ENCODE assay signal across 8 mouse cellular contexts in the genomic region with DNA sequence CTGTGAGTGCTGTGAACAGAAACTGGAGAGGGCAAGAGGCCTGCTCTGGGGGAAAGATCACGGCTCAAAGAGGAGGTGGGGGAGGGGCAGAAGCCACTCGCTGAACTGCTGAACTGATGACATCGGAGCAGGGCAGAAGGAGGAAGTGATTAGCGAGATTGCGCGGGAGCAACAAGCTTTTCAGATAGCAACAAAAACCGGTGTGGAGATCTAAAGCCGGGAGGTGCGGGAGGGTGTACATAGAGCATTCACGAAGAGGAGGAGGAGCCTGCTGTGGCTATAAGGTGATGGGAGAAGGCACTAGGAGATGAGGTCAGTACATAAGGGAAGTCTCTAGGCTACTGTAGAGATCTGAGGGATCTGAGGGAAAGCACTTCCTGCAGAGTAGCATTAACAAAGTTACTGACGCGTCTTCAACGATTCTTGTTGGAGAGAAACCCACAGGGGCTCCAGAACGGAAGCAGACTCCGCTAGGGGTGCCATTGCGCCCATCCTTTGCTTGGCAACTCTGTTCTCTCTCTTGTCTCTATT. TPM values are rescaled to one million over a fixed set of nuclear protein-coding genes. Genes with fewer than 3 reads are reported as not detected.
A peak's percentile ranks its signal among the peaks of the same experiment; 100 is the strongest.
DNase-seq lines count a peak whose midpoint lies in the region; ATAC-seq and TF ChIP-seq lines count a peak whose summit lies in the region.

A gene (plus strand): TSS at position 206 of the 531 bp plus-strand sequence.

- 5% methylated on average over 16 of the region's 16 CpGs for WGBS in intestine, postnatal 0 days
- 7% methylated on average over 16 of the region's 16 CpGs for WGBS in lung, embryonic 14.5 days
- 11% methylated on average over 16 of the region's 16 CpGs for WGBS in neural tube, embryonic 14.5 days

- peak within 1 kb of the TSS; percentile 63 for H3K4me2 ChIP-seq in intestine, postnatal 0 days (replicated peaks; ENCODE audit: low read depth)
- peak within 1 kb of the TSS; percentile 48 for H3K4me2 ChIP-seq in lung, embryonic 14.5 days
- peak within 1 kb of the TSS; percentile 54 for H3K4me2 ChIP-seq in neural tube, embryonic 14.5 days (ENCODE audit: low read depth, low read length)

- no peaks in the 10 kb centered on the region for H3K9me3 ChIP-seq in intestine, postnatal 0 days (ENCODE audit: control insufficient read depth)
- no peaks in the 10 kb centered on the region for H3K9me3 ChIP-seq in lung, embryonic 14.5 days (ENCODE audit: low read depth, low read length)
- H3K9me3 ChIP-seq in neural tube, embryonic 14.5 days (ENCODE audit: control insufficient read depth, low read length): no peaks in the 10 kb centered on the region

- H3K4me3 ChIP-seq in brown adipose tissue, adult 24 weeks (ENCODE audit: insufficient read depth, low read depth, low read length): peak within 1 kb of the TSS; percentile 52
- H3K4me3 ChIP-seq in intestine, postnatal 0 days (ENCODE audit: low read depth, low read length): peak within 1 kb of the TSS; percentile 35
- peak within 1 kb of the TSS; percentile 14 for H3K4me3 ChIP-seq in lung, embryonic 14.5 days (ENCODE audit: low read depth, low read length)
- H3K4me3 ChIP-seq in neural tube, embryonic 14.5 days (ENCODE audit: low read depth, low read length): peak within 1 kb of the TSS; percentile 21

- no peaks in the 10 kb centered on the region for H3K4me1 ChIP-seq in brown adipose tissue, adult 24 weeks (ENCODE audit: control insufficient read depth, insufficient read depth, insufficient read length, low read length)
- H3K4me1 ChIP-seq in intestine, postnatal 0 days (replicated peaks; ENCODE audit: control insufficient read depth, insufficient read depth, low read length): no peaks in the 10 kb centered on the region
- H3K4me1 ChIP-seq in lung, embryonic 14.5 days (ENCODE audit: insufficient read depth): no peaks in the 10 kb centered on the region
- no peaks in the 10 kb centered on the region for H3K4me1 ChIP-seq in neural tube, embryonic 14.5 days (ENCODE audit: control insufficient read depth, insufficient read depth, low read length)

- peak; percentile 96 for ATAC-seq in granulocyte monocyte progenitor cell, adult 5-6 weeks (replicated peaks; ENCODE audit: poor library complexity, severe bottlenecking)
- peak; percentile 88 for ATAC-seq in intestine, postnatal 0 days
- ATAC-seq in lung, embryonic 14.5 days (ENCODE audit: insufficient read depth): peak; percentile 71; the same call in 1 of the 2 replicates
- ATAC-seq in neural tube, embryonic 14.5 days (ENCODE audit: low read depth): no peak

- peak; percentile 49 for TF ChIP-seq CTCF in intestine, postnatal 0 days (IDR thresholded peaks at IDR 0.05; ENCODE audit: low read depth)
- peak; percentile 33; the same call in 1 of the 2 replicates for TF ChIP-seq CTCF in lung, embryonic 14.5 days (IDR thresholded peaks at IDR 0.05; ENCODE audit: low read depth)

- H3K27me3 ChIP-seq in intestine, postnatal 0 days (replicated peaks; ENCODE audit: control insufficient read depth, insufficient read depth, low read length): no peaks in the 10 kb centered on the region
- H3K27me3 ChIP-seq in lung, embryonic 14.5 days (ENCODE audit: insufficient read depth, low read length): peaks cover 3% of the 10 kb centered on the region; the same call in 1 of the 2 replicates
- H3K27me3 ChIP-seq in neural tube, embryonic 14.5 days (ENCODE audit: control insufficient read depth, insufficient read depth, low read length): no peaks in the 10 kb centered on the region

- H3K9ac ChIP-seq in intestine, postnatal 0 days (ENCODE audit: low read depth, low read length): peak within 1 kb of the TSS; percentile 31; the same call in 1 of the 2 replicates
- no peak within 1 kb of the TSS for H3K9ac ChIP-seq in lung, embryonic 14.5 days
- H3K9ac ChIP-seq in neural tube, embryonic 14.5 days (replicated peaks; ENCODE audit: low read depth, low read length): no peak within 1 kb of the TSS

- H3K27ac ChIP-seq in brown adipose tissue, adult 24 weeks (replicated peaks; ENCODE audit: low read depth, low read length): peak within 1 kb of the TSS; percentile 4; the same call in 1 of the 2 replicates
- peak within 1 kb of the TSS; percentile 50; the same call in 1 of the 2 replicates for H3K27ac ChIP-seq in intestine, postnatal 0 days (ENCODE audit: low read depth, low read length)
- no peak within 1 kb of the TSS; the same call in 1 of the 2 replicates for H3K27ac ChIP-seq in lung, embryonic 14.5 days (ENCODE audit: low read depth)
- H3K27ac ChIP-seq in neural tube, embryonic 14.5 days (ENCODE audit: low read depth, low read length): no peak within 1 kb of the TSS

- peak; percentile 12 for DNase-seq in layer of hippocampus, adult 9-11 months
- DNase-seq in layer of hippocampus, postnatal 36 days: no peak
- peak; percentile 67 for DNase-seq in lung, embryonic 14.5 days
- DNase-seq in urinary bladder, postnatal 4 days (ENCODE audit: low spot score in 2 of 2): peak; percentile 20 to 65

- no peaks in the 10 kb centered on the region for H3K36me3 ChIP-seq in intestine, postnatal 0 days (ENCODE audit: control insufficient read depth, insufficient read depth)
- no peaks in the 10 kb centered on the region for H3K36me3 ChIP-seq in lung, embryonic 14.5 days (ENCODE audit: insufficient read depth)
- H3K36me3 ChIP-seq in neural tube, embryonic 14.5 days (ENCODE audit: control insufficient read depth, insufficient read depth, low read length): no peaks in the 10 kb centered on the region

RNA-seq across cellular contexts. Expression of the gene that starts here (rescaled TPM):
- not detected for total RNA-seq in layer of hippocampus, postnatal 36 days (2021)
- polyA plus RNA-seq in brown adipose tissue, adult 24 weeks (2012; ENCODE audit: insufficient read depth, insufficient read length, missing spikeins): not detected in 2 replicates
- 2.3 TPM in 1 of 2 replicates, not detected in the other for total RNA-seq in granulocyte monocyte progenitor cell, adult 5-6 weeks (2014; fragmentation: Nextera tagmentation)
- total RNA-seq in granulocyte monocyte progenitor cell, adult 5-6 weeks (2017): 1.9 and 2.4 TPM in 2 replicates
- 0.26 and 0.35 TPM in 2 replicates for polyA plus RNA-seq in intestine, postnatal 0 days (2015; fragmentation: Nextera tagmentation; extraction: Ambion mirVana)
- polyA plus RNA-seq in lung, embryonic 14.5 days (2014; fragmentation: Nextera tagmentation; extraction: Ambion mirVana): not detected in 2 replicates
- not detected in 2 replicates for polyA plus RNA-seq in neural tube, embryonic 14.5 days (2014; fragmentation: Nextera tagmentation; extraction: Ambion mirVana)

Comparison
In these comparisons a context has a peak if more than half of its experiments do, and no peak if none do; other contexts are left out.
1. DNase-seq: peak in layer of hippocampus, adult 9-11 months (single experiment) and urinary bladder, postnatal 4 days (2 of 2); none in layer of hippocampus, postnatal 36 days (0 of 2).
2. Peak in ATAC-seq, H3K4me3 ChIP-seq, H3K27ac ChIP-seq, H3K9ac ChIP-seq and H3K4me2 ChIP-seq in intestine, postnatal 0 days; RNA of the gene not detected or under 1 TPM.
3. Peak in DNase-seq, ATAC-seq, H3K4me3 ChIP-seq and H3K4me2 ChIP-seq in lung, embryonic 14.5 days; RNA of the gene not detected or under 1 TPM.
4. Peak in every context shown above with its lines, with median percentiles within 50 percentile points of each other: H3K4me3 ChIP-seq and H3K4me2 ChIP-seq.